Mouse (Mus musculus): Measurements from ENCODE around the gene Ebpl.

The Ebpl gene

DNA sequence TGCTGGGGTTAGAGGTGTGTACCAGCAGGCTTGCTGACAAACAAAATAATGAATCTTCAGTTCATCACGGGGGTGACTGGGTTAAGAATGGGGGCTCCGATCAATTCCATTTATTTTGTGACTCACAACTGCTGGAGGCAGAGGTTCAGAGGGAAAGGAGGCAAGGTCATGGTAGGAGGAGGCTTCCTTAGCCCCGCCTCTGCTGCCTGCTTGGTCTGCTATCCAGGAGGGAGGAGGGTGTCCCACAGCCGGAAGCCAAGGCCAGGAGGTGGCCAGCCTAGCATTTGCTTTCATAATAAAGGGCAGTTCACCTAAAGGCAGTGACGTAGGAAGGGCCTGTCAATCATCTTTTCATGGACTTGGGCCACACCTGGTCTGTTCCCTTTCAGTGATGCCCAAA, 15.6 kb downstream of the Ebpl start:
- POLR2A ChIA-PET = interaction anchor here in 3 of 4 experiments (0.7 to 1.6 kb wide), 6 partner anchors 12 to 378 kb away, joined by 3 to 4 read pairs (median 3); partner anchors contain the start of gene Ebpl (in 1 of the 3)
- CTCF ChIA-PET = no interaction called here

DNA sequence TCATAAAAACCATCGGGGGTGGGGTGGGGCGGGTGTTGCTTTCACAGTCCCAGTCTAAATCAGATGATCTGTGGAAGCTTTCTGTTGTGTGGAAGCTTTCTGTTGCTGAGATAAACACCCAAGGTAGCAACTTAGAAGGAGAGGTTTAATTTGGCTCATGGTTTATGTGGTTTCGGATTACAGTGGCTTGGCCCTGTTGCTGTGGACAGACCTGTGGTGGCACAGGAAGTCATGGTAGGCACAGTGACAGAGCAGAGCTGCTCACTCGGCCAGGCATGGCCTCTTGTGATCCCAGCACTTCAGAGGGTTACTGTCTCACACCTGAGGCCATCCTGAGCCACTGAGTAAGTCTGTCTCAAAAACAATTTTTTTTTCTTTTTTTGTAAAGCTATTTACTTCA, 20.9 kb downstream of the Ebpl start:
- POLR2A ChIA-PET = interaction anchor here in 2 of 4 experiments (1.0 to 1.3 kb wide), 3 partner anchors 12 to 22 kb away, joined by 3 read pairs; no protein-coding TSS in a partner anchor
- CTCF ChIA-PET = interaction anchor here (0.6 to 2.0 kb wide), 4 partner anchors 13 to 1075 kb away, joined by 3 to 10 read pairs (median 4); partner anchors contain the start of gene Mtmr6 (in 1 of the 4)

DNA sequence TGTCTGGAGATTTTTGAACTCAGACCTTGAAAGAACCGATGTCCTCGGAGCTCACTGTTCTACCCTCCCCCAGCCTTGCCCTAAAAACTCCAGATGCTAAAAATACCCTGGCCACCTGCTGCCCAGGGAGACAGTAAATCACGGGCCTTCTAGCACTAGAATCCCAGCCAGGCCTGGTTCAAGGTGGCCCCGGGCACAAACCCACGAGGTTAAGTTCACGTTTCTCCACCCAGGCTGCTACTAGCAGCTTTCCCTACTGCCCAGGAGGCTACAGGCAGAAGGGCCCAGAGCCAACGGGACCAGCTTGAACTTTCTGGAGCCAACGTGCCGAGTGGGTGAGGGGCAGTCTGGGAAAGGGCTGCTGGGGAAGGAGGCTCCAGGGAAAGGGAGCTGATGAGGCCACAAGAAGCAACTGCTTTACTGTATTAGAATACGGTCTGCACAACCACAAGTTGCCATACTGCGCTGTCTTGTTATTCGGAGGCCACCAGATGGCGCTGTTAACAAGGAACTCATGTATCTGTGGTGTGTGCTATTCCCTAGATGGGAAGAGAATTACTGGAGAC, 29.2 kb downstream of the Ebpl start:
- CTCF ChIA-PET = interaction anchor here (0.5 to 6.1 kb wide), 30 partner anchors 8 to 1126 kb away, joined by 3 to 82 read pairs (median 4); partner anchors contain the start of genes Ebpl (in 2 of the 4), Kpna3 (in 1 of the 4) and Trim13 (in 1 of the 4)
- POLR2A ChIA-PET = interaction anchor here (0.6 to 3.1 kb wide), 35 partner anchors 10 to 531 kb away, joined by 3 to 18 read pairs (median 4); partner anchors contain the start of genes Ebpl (in 2 of the 4), Arl11 (in 1 of the 4) and Spryd7 (in 1 of the 4)

DNA sequence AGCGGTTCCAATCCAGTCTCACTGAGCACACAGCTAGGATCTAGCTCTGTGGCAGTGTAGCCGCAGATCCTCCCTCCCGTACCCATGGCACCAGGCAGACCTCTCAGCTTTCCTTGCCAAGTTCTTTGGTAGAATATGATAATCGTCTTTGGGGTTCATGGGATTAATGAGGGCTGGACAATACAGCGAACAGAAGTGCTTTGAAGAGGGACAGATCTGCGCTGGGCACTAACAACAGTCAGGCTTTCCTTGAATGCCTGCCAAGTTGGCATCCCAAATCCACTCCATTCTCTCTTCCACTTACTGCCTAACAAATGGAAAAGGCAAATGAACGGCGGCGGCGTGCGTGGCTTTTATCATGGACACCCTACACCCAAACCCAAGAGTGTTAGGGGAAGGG, 29.6 kb downstream of the Ebpl start:
- CTCF ChIA-PET = interaction anchor here (0.5 to 6.1 kb wide), 28 partner anchors 9 to 1961 kb away, joined by 3 to 82 read pairs (median 4); partner anchors contain the start of genes Ebpl (in 2 of the 4), Kpna3 (in 1 of the 4) and Trim13 (in 1 of the 4)
- POLR2A ChIA-PET = interaction anchor here (0.5 to 3.1 kb wide), 32 partner anchors 9 to 682 kb away, joined by 3 to 18 read pairs (median 5); partner anchors contain the start of genes Ebpl (in 2 of the 4), Arl11 (in 1 of the 4) and Spryd7 (in 1 of the 4)

DNA sequence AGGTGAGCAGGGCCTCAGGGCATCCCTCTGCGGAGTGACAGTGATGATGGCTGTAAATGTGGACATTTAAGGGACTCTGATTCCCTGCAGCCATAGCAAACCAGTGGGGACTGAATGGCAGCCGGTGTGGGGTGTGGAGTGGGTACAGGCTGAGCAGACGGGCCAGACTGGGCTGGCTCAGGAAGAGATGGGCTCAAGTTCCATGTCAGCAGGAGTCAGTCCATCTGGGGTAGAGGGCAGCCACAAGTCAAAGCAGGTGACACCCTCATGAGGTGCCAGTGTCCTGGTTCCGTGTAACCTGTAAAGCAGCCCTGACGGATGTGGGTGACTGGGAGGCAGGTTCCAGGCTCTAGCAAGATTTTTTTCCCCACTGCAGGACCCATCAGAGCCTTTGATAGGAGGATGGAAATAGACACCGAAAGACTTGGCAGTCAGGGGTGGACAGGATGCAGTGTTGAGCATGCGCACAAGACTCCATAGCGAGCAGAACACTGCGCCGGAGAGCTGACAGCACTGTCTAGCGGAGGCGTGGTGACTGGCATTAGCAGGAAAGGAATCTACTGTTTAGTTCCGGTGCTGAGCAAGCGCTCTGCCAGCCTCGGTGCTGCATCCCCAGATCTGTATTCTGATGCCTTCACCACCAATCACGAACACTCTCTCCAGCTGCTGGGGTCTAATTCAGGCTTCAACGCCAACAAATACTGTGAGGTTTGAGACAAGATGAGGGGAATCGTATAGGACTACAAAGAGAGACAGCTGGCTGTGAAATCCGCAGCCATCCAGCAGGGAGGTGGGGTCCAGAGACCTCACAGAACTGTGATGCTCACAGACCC, 32.4 kb downstream of the Ebpl start:
- ChIA-PET POLR2A (interaction anchor here in 2 of 4 experiments (0.8 to 2.0 kb wide), 7 partner anchors 11 to 270 kb away, joined by 3 to 7 read pairs (median 4); partner anchors contain the start of genes Ebpl (in 2 of the 2) and Trim13 (in 1 of the 2)), CTCF (interaction anchor here (0.5 to 6.1 kb wide), 16 partner anchors 11 to 499 kb away, joined by 3 to 82 read pairs (median 4); partner anchors contain the start of gene Ebpl (in 1 of the 4))

DNA sequence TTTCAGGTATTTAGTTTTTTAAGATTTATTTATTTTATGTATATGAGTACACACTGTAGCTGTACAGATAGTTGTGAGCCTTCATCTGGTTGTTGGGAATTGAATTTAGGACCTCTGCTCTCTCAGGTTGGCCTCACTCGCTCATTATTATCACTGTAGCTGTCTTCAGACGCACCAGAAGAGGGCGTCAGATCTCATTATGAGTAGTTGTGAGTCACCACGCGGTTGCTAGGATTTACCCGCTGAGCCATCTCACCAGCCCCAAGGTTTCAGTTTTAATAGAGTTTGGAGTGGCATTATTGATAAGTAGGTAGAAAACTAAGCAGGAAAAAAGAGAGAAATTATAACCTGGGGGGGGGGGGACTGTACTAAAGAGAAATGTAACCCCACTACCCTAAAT, 33.2 kb downstream of the Ebpl start:
- POLR2A ChIA-PET = interaction anchor here in 2 of 4 experiments (0.8 to 2.0 kb wide), 8 partner anchors 10 to 271 kb away, joined by 3 to 7 read pairs (median 4); partner anchors contain the start of genes Ebpl (in 2 of the 2) and Trim13 (in 1 of the 2)
- CTCF ChIA-PET = interaction anchor here (0.6 to 6.1 kb wide), 20 partner anchors 10 to 856 kb away, joined by 3 to 82 read pairs (median 4); partner anchors contain the start of gene Ebpl (in 2 of the 4)

DNA sequence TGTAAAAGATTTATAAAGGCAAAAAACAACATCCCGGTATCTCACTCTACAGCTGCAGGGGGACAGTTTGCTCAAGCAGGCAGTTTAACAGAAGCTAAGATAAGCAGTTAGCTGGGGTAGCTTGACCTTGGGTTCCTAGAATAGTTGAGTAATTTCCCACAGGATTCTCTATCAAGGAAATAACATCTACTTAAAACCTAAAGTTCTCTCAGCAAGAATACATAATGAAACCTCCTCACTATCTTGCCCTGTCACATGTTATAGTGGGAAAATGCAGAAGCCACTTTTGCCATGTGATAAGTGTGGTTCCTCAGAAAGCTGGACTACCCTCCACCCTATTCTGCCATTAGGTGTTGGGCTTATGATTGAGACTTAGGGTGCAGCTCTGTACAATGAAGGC, 37.5 kb downstream of the Ebpl start:
- POLR2A ChIA-PET = interaction anchor here in 1 of 4 experiments (0.7 to 1.4 kb wide), 3 partner anchors 12 to 181 kb away, joined by 3 to 5 read pairs (median 3); no protein-coding TSS in a partner anchor
- CTCF ChIA-PET = interaction anchor here in 1 of 4 experiments (0.9 kb wide), 1 partner anchor 9 kb away, joined by 3 read pairs; no protein-coding TSS in a partner anchor

DNA sequence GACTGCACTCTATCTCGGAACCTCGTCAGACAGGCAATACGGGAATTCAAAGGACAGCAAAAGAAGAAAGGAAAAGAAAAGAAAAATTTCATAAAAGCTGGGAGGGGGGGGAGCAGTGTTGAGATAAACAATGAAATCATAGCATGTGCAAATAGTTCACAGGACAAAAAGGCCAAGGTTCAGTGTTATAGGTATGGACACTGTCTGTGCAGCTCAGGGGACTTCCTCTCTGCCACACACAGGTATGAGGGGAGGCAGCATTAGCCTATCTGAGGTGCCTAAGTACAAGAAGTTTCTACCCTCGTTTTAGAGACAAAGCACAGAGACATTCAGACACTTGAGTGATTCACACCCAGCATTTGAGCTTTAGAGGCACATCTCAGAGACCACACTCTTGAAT, 39.0 kb downstream of the Ebpl start:
- POLR2A ChIA-PET = interaction anchor here in 2 of 4 experiments (1.4 to 1.5 kb wide), 2 partner anchors 10 kb away, joined by 5 to 6 read pairs; no protein-coding TSS in a partner anchor
- CTCF ChIA-PET = interaction anchor here in 1 of 4 experiments (0.8 kb wide), 1 partner anchor 10 kb away, joined by 3 read pairs; no protein-coding TSS in a partner anchor

DNA sequence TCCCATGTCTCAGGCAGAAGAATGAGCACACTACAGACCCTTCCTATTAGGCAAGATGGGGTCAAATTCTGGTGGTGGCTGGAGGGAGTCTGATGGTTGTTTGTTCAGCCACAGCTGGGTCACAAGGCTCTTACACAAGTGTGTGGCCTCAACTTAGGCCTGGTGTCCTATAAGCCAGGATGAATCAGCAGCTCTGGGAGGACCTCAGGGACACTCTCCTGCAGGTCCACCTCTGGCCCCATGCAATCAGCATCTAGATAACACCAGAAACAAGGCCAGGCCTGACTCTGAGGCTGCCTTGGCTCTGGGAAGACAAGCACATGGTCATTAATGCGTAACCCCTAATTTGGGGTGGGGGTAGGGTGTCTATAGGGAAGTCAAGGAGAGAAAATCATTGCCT, 39.5 kb downstream of the Ebpl start:
- ChIA-PET CTCF (no interaction called here), POLR2A (interaction anchor here in 2 of 4 experiments (1.2 to 1.7 kb wide), 4 partner anchors 9 to 10 kb away, joined by 3 to 6 read pairs (median 6); no protein-coding TSS in a partner anchor)

DNA sequence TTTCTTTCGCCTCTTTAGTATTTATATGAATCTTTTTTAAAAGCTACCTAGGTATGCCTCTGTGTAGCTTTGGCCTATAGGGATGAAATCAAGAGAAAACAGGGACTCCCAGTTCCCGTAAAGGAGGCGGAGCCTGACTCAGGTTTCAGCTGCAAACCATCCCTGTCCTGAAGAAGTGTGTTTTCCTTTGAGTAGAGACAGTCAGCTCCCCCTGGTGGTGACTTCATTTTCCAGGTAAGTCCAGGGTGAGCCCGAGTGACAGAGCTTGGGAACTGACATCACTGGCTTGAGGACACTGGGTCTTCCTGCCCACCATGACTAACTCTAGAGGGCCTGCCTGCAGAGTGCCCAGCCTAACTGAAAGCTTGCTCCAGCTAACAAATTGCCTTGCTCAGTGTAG, 43.4 kb downstream of the Ebpl start:
- CTCF ChIA-PET = interaction anchor here (0.5 to 4.2 kb wide), 60 partner anchors 9 to 1140 kb away, joined by 3 to 82 read pairs (median 4); partner anchors contain the start of genes Ebpl (in 1 of the 4), Gucy1b2 (in 1 of the 4), Kpna3 (in 1 of the 4) and Mipep (in 1 of the 4)
- POLR2A ChIA-PET = interaction anchor here (0.5 to 2.5 kb wide), 27 partner anchors 10 to 1018 kb away, joined by 3 to 18 read pairs (median 3); partner anchors contain the start of genes Spryd7 (in 2 of the 4) and Ebpl (in 1 of the 4)

DNA sequence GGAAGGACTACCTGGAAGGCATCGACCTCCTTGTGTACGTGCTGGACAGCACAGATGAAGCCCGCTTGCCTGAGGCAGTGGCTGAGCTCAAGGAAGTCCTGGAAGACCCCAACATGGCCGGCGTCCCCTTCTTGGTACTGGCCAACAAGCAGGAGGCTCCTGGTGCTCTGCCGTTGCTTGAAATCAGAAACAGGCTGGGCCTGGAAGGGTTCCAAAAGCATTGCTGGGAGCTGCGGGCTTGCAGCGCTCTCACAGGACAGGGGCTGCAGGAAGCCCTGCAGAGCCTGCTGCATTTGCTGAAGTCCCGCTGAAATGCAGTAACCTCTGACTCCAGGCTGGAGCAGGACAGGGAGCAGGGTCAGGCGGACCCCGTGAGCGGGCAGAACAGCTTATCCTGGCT, 49.3 kb downstream of the Ebpl start:
- POLR2A ChIA-PET = interaction anchor here in 2 of 4 experiments (0.9 to 2.9 kb wide), 6 partner anchors 12 to 336 kb away, joined by 3 to 11 read pairs (median 4); partner anchors contain the start of gene Ebpl (in 1 of the 2)
- CTCF ChIA-PET = interaction anchor here (0.6 to 2.5 kb wide), 7 partner anchors 17 to 75 kb away, joined by 3 to 10 read pairs (median 3); no protein-coding TSS in a partner anchor

DNA sequence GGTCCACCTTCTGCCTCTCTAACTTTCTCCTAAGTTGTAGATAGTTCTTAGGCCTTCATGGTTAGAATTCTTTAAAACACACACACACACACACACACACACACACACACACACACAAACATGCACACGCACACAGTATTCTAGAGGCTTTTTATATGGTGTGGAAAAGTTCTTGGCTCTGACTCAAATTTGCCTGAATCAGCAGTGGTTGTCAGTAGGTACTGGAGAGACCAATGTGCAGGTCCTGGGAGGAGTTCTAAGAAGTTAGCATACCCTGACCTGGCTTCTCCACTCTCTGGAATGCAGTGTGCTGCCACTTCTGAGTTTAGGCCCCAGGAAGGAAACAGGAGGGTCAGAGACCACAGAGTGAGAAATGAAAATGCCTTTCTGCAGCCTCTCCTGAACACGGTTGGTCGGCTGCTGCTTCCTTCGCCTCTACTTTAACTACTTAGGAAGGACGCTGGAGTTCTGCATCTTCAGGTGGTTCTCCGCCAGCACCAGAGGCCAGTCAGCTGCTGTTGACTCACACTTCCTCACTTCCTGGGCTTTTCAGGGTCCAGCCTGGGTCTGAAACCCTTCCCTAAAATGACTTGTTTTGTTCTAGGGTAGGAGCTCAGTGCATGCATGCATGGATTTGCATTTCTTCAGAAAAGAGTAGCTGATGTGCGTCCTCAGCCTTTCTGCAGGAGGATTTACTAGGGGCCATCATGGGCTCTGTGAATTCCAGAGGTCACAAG, 50.0 kb downstream of the Ebpl start:
- POLR2A ChIA-PET = interaction anchor here in 2 of 4 experiments (0.6 to 2.9 kb wide), 10 partner anchors 9 to 1010 kb away, joined by 3 to 11 read pairs (median 3); partner anchors contain the start of gene Ebpl (in 1 of the 2)

DNA sequence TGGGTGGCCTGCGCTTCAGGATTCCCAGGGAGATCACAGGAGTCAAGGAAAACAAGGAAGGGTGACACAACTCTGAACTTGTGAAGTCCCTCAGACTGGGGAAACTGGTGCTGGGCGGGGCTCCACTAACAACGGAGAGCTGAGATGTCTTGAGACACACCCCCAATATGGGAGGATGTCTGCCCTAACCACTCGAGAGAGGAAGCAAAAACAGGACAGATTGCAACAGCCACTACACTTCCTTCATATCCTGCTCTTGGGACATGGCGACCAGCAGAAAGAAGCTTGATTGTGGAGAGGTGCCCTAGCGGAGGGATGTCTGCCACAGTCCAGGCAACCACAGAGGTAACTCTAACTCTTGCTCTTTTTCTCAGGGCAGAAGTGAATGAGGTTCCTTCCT, 50.6 kb downstream of the Ebpl start, which contains the start of gene Arl11:
Gene Arl11 (plus strand): TSS at position 161 of the 400 bp plus-strand sequence.
- ChIA-PET POLR2A (interaction anchor here in 1 of 4 experiments (0.6 to 2.9 kb wide), 5 partner anchors 10 to 1010 kb away, joined by 3 to 11 read pairs (median 3); no protein-coding TSS in a partner anchor), CTCF (interaction anchor here in 3 of 4 experiments (0.8 to 2.5 kb wide), 3 partner anchors 15 kb away, joined by 4 to 10 read pairs (median 10); no protein-coding TSS in a partner anchor)

More for the DNA sequence above, 50.0 kb downstream of the Ebpl start:
- CTCF ChIA-PET = interaction anchor here (0.8 to 2.5 kb wide), 5 partner anchors 15 to 16 kb away, joined by 3 to 10 read pairs (median 9); no protein-coding TSS in a partner anchor

DNA sequence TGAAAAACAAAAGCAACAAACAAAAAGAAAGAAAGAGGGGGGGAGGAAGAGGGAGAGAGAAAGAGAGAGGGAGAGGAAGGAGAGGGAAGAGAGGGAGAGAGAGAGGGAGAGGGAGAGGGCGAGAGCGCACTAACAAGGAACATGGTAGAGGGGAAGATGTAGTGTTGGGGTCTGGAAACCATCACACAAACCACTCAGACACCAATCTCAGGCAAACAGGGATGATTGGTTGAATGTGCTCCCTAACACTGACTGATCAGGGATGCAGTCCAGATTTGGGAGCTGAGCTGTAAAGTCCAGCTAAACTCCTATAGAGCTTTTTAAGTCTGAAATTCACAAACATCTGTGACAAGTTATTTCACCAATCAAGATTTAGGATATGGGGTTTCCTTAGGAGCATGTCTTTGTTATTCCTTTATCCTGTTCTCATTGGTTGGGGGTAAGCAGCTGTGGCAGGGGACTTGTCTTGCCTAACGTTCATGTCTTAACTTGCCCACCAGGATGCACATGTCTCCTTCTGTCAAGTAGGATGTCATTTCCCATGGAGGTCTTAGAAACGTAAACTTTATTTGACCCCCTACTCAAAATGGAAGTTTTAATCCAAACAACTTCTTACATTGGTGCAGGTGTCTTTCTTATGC, 56.1 kb downstream of the Ebpl start:
- CTCF ChIA-PET = interaction anchor here in 3 of 4 experiments (0.6 to 1.4 kb wide), 4 partner anchors 10 to 535 kb away, joined by 4 to 6 read pairs (median 4); no protein-coding TSS in a partner anchor
- POLR2A ChIA-PET = interaction anchor here in 1 of 4 experiments (1.2 kb wide), 1 partner anchor 178 kb away, joined by 3 read pairs; no protein-coding TSS in a partner anchor

DNA sequence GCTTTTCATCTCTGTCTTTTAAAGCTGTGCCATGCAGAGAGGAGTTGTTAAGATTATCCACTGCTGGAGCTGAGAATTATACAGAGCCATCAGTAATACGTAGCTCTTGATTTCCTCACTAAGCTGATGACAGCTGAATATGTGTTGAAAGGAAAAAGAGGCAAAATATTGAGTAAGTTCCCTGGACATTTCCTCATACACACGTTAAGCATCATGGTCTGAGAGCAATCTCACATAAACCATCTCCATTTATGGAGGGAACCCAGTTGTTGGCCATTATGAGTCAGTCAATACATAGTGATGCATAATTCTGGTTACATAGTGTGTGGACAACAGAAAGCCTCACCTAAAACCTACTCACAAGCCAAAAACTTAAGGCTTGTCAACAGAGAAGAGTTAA, 57.8 kb downstream of the Ebpl start:
- ChIA-PET POLR2A (no interaction called here), CTCF (interaction anchor here in 1 of 4 experiments (0.6 kb wide), 1 partner anchor 1158 kb away, joined by 6 read pairs; no protein-coding TSS in a partner anchor)

DNA sequence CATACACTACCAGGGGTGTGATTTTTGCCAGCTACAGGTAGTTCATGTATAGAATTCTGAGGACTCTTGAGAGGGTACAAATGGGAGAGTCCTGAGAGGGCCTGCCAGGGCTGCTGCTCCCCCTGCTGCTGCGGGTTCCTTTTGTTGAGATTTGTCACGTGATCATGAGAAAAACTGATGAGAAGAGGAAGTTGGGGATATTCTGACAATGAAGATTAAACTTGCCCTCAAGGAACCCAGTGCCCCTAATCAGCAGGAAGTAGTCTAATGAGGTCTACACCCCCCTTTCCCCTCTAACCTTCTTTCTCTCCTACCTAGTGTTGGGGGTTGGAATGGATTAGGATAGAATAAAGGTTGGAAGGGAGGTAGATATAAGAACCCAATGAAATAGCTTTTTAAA, 58.9 kb downstream of the Ebpl start:
- POLR2A ChIA-PET = no interaction called here
- CTCF ChIA-PET = no interaction called here

All from embryonic stem cell, embryonic (primary cell).